Mouse (Mus musculus) midbrain, embryonic 11.5 days (tissue): ENCODE results near the gene Glud1. TPM values are rescaled to one million over a fixed set of nuclear protein-coding genes. Genes with fewer than 3 reads are reported as not detected.

ENCODE experiments used
- ATAC-seq: fragments of 200-750 bp; cut with Nextera tagmentation; 2 replicates; pipeline ENCODE4 v1.8.0; 2017; ENCODE audit warnings: moderate TSS enrichment, moderate library complexity; ENCODE audit not compliant: low FRiP score
- DNase-seq: peaks from one replicate; pipeline ENCODE4 v3.0.0; 2015; ENCODE audit warnings: low spot score; ENCODE audit errors: missing footprints
- H3K27ac ChIP-seq: fragments of 300-500 bp; sonication (generic); 2 replicates; pipeline ENCODE4 v1.5.1; 2014; ENCODE audit warnings: low read depth, low read length
- H3K27me3 ChIP-seq: fragments of 300-500 bp; sonication (generic); 2 replicates; pipeline ENCODE4 v1.6.1; 2014; ENCODE audit warnings: mild to moderate bottlenecking, low read length, moderate library complexity, mixed read lengths; ENCODE audit not compliant: control insufficient read depth, insufficient read depth
- H3K36me3 ChIP-seq: fragments of 300-500 bp; sonication (generic); 2 replicates; pipeline ENCODE4 v1.6.1; 2014; ENCODE audit warnings: mild to moderate bottlenecking, low read length, moderate library complexity, mixed read lengths; ENCODE audit not compliant: control insufficient read depth, insufficient read depth
- H3K4me1 ChIP-seq: fragments of 300-500 bp; sonication (generic); 2 replicates; pipeline ENCODE4 v1.6.1; 2014; ENCODE audit warnings: low read length; ENCODE audit not compliant: control insufficient read depth, insufficient read depth
- H3K4me2 ChIP-seq: fragments of 300-500 bp; sonication (generic); 2 replicates; pipeline ENCODE4 v1.6.1; 2014; ENCODE audit warnings: mild to moderate bottlenecking, moderate library complexity
- H3K4me3 ChIP-seq: fragments of 300-500 bp; sonication (generic); 2 replicates; pipeline ENCODE4 v1.5.1; 2014; ENCODE audit warnings: low read depth, low read length
- H3K9ac ChIP-seq: fragments of 300-500 bp; sonication (generic); 2 replicates; pipeline ENCODE4 v1.6.1; 2014; ENCODE audit warnings: low read length
- H3K9me3 ChIP-seq: fragments of 300-500 bp; sonication (generic); 2 replicates; pipeline ENCODE4 v1.6.1; 2016; ENCODE audit warnings: low read length; ENCODE audit not compliant: control insufficient read depth
- WGBS: fragments of 180-500 bp; shearing (Covaris S2); extraction: QIAGEN DNeasy Blood & Tissue Kit; methylation state at CpG from one replicate; pipeline ENCODE4 v1.1.7; 2014; 5-methylcytosine and 5-hydroxymethylcytosine counted together
- polyA plus RNA-seq: library from polyadenylated mRNA; unstranded; fragments of >200 nt; fragmentation: Nextera tagmentation; extraction: Ambion mirVana; gene quantifications from 2 replicates; pipeline ENCODE4 v1.2.1, GENCODE M21; 2014

The Glud1 gene
- polyA plus RNA-seq, 1 experiment from 2014 or later = 101 TPM

- Histone ChIP-seq H3K9ac (no peak overlapping the region), H3K4me2 (no peak overlapping the region), H3K9me3 (no peaks in the 10 kb centered on the region), H3K27ac (no peak overlapping the region), H3K4me3 (no peak overlapping the region), H3K27me3 (no peaks in the 10 kb centered on the region), H3K36me3 (0 out of 2 replicates have a peak, but pooled peaks cover 3% of the 10 kb centered on the region), H3K4me1 (peaks cover 9% of the 10 kb centered on the region)
- ATAC-seq = no peak
- DNase-seq = no peak
- 93% methylated on average over 3 of the region's 3 CpGs for WGBS
Measured at GRCm38 (mm10) chr14:34317431-34317830, 6.9 kb downstream of the Glud1 start.

- no peak overlapping the region for H3K27ac ChIP-seq
- H3K4me2 ChIP-seq = no peak overlapping the region
- no peaks in the 10 kb centered on the region for H3K27me3 ChIP-seq
- H3K9ac ChIP-seq = no peak overlapping the region
- ATAC-seq (no peak), DNase-seq (no peak)
- no peak overlapping the region for H3K4me3 ChIP-seq
- peaks cover 3% of the 10 kb centered on the region for H3K4me1 ChIP-seq
- H3K36me3 ChIP-seq = peaks cover 4% of the 10 kb centered on the region; the same call in 1 of the 2 replicates
- H3K9me3 ChIP-seq = no peaks in the 10 kb centered on the region
Measured at GRCm38 (mm10) chr14:34318113-34318512, 7.6 kb downstream of the Glud1 start.

- ATAC-seq (no peak), DNase-seq (no peak)
- no peaks in the 10 kb centered on the region for H3K9me3 ChIP-seq
- H3K4me2 ChIP-seq = no peak overlapping the region
- H3K4me1 ChIP-seq = no peaks in the 10 kb centered on the region
- no peak overlapping the region for H3K27ac ChIP-seq
- H3K36me3 ChIP-seq = peaks cover 10% of the 10 kb centered on the region; the same call in 1 of the 2 replicates
- WGBS = 93% methylated on average over 5 of the region's 5 CpGs
- H3K9ac ChIP-seq = no peak overlapping the region
- no peaks in the 10 kb centered on the region for H3K27me3 ChIP-seq
- H3K4me3 ChIP-seq = no peak overlapping the region
Measured at GRCm38 (mm10) chr14:34323576-34324085, 13.1 kb downstream of the Glud1 start.

GRCm38 (mm10) chr14:34326606-34327005 lies 16.1 kb downstream of the Glud1 start:
- ATAC-seq (no peak), DNase-seq (peak; percentile 68)
- Histone ChIP-seq H3K27me3 (no peaks in the 10 kb centered on the region), H3K4me2 (no peak overlapping the region), H3K9ac (no peak overlapping the region), H3K27ac (no peak overlapping the region), H3K4me1 (no peaks in the 10 kb centered on the region), H3K4me3 (no peak overlapping the region), H3K36me3 (peaks cover 10% of the 10 kb centered on the region; the same call in 1 of the 2 replicates), H3K9me3 (no peaks in the 10 kb centered on the region)
- WGBS = 90% methylated on average over 3 of the region's 3 CpGs

DNA sequence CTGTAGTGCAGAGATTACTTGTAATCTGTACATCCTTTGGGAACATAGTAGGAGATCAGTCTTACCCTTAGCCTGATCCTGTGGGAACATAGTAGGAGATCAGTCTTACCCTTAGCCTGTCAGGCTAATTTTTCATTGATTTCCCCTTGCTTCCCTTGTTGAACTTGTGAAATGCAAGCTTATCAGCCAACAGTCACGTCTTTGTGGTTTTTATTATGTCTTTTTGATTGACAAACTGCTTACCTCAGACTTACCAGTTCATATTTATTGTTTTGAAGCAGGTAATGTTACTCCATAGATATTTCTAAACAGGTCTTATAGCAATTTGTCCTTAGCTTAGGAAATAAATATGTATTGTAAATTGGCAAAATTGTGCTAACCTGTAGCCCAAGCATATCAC lies 17.1 kb downstream of the Glud1 start:
- no peaks in the 10 kb centered on the region for H3K27me3 ChIP-seq
- peaks cover 13% of the 10 kb centered on the region; the same call in 1 of the 2 replicates for H3K36me3 ChIP-seq
- 82% methylated on average over 1 of the region's 1 CpGs for WGBS
- no peak overlapping the region for H3K9ac ChIP-seq
- ATAC-seq (no peak), DNase-seq (no peak)
- no peak overlapping the region for H3K4me2 ChIP-seq
- H3K9me3 ChIP-seq = no peaks in the 10 kb centered on the region
- no peak overlapping the region for H3K4me3 ChIP-seq
- H3K4me1 ChIP-seq = no peaks in the 10 kb centered on the region
- H3K27ac ChIP-seq = no peak overlapping the region

GRCm38 (mm10) chr14:34330657-34331158 lies 20.2 kb downstream of the Glud1 start:
- WGBS = 91% methylated on average over 9 of the region's 9 CpGs
- Histone ChIP-seq H3K9ac (no peak overlapping the region), H3K36me3 (peaks cover 8% of the 10 kb centered on the region; the same call in 1 of the 2 replicates), H3K27ac (no peak overlapping the region), H3K27me3 (no peaks in the 10 kb centered on the region), H3K4me1 (no peaks in the 10 kb centered on the region), H3K4me2 (no peak overlapping the region), H3K4me3 (no peak overlapping the region), H3K9me3 (no peaks in the 10 kb centered on the region)
- DNase-seq = no peak
- no peak for ATAC-seq

DNA sequence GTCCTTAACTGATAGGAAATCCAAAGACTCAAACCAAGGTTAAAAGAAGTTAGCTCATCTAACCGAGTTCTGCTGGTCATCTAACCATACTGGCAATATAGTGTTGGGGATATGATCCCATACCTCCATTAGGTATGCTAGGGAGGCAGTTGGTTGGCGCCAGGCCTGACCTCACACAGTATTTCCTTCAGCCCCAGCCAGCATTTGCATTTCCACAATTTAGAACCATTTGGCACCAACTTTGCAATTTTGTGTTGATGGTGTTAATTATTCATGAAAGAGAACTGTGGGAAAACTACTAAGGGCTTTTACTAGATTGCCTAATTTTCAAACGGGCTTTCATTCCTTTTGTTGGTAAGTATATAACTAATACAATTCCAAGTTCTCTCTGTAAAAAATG lies 21.4 kb downstream of the Glud1 start:
- Histone ChIP-seq H3K4me3 (no peak overlapping the region), H3K36me3 (peaks cover 12% of the 10 kb centered on the region; the same call in 1 of the 2 replicates), H3K4me2 (no peak overlapping the region), H3K27me3 (no peaks in the 10 kb centered on the region), H3K9ac (no peak overlapping the region), H3K9me3 (no peaks in the 10 kb centered on the region), H3K4me1 (no peaks in the 10 kb centered on the region), H3K27ac (no peak overlapping the region)
- WGBS = 92% methylated on average over 3 of the region's 3 CpGs
- no peak for DNase-seq
- ATAC-seq = no peak

- ATAC-seq = no peak
Measured at GRCm38 (mm10) chr14:34332476-34332875, 21.9 kb downstream of the Glud1 start.

DNA sequence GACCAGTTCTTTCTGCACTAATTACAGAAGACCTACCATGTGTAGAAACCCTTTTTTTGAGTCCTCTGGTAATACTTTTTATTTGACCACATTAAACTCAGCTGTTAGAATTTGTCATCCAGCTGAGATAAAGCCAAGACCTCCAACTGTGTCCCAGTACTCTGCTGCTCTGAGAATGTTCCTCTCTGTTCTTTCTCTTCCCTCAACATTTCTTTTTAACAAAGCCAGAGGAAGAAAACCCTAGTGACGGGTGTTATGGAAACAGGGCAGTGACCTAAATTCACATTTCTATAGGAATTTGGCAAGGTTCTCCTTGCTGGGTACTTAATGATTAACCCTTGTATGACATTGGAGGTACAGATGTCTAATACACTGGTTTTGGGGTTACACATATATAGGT lies 28.9 kb downstream of the Glud1 start:
- Histone ChIP-seq H3K9ac (no peak overlapping the region), H3K4me1 (no peaks in the 10 kb centered on the region), H3K36me3 (peaks cover 9% of the 10 kb centered on the region; the same call in 1 of the 2 replicates), H3K27ac (no peak overlapping the region), H3K4me2 (no peak overlapping the region), H3K4me3 (no peak overlapping the region), H3K9me3 (no peaks in the 10 kb centered on the region), H3K27me3 (no peaks in the 10 kb centered on the region)
- WGBS = 63% methylated on average over 1 of the region's 1 CpGs
- DNase-seq = peak; percentile 76
- no peak for ATAC-seq

More at GRCm38 (mm10) chr14:34332476-34332875, 21.9 kb downstream of the Glud1 start:
- Histone ChIP-seq H3K9me3 (no peaks in the 10 kb centered on the region), H3K4me3 (no peak overlapping the region), H3K27ac (no peak overlapping the region), H3K27me3 (no peaks in the 10 kb centered on the region), H3K9ac (no peak overlapping the region), H3K36me3 (peaks cover 12% of the 10 kb centered on the region; the same call in 1 of the 2 replicates), H3K4me2 (no peak overlapping the region), H3K4me1 (no peaks in the 10 kb centered on the region)
- DNase-seq = no peak
- 92% methylated on average over 5 of the region's 5 CpGs for WGBS
